Comparison of ENCODE assay signal across 29 mouse cellular contexts in the genomic region with DNA sequence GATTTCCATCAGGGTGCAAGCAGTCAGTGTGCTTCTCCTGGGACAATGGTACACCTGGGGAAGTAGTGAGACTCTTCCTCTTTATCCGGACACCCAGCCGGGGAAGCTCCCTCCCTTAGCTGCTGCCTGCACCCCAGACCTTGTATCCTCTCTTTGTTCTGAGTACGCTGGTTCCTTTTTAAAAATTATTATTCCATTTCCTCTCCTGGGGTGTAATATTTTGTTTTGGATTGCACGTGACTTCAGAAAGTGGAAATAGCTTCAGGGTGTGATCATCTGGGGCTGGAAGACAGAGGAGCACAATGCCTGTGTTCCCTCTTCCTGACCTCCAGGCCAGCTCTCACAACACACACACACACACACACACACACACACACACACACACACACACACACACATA. TPM values are rescaled to one million over a fixed set of nuclear protein-coding genes. Genes with fewer than 3 reads are reported as not detected.
DNase-seq lines count a peak whose midpoint lies in the region; ATAC-seq lines count a peak whose summit lies in the region.
"Had no signal": no experiment of that assay in that cellular context is flagged by ENCODE, and none has a peak within 500 bp of the region (broad histone marks: within the 10 kb centered on the region; RNA-seq: fewer than 3 reads in every experiment).

No protein-coding gene starts in this region.

- no peaks in the 10 kb centered on the region for H3K27me3 ChIP-seq in heart, embryonic 10.5 days (ENCODE audit: insufficient read depth, poor library complexity, severe bottlenecking)
- no peaks in the 10 kb centered on the region for H3K27me3 ChIP-seq in kidney, embryonic 14.5 days (ENCODE audit: control insufficient read depth, insufficient read depth, low read length)
- H3K27me3 ChIP-seq: hindbrain, embryonic 15.5 days; limb, embryonic 13.5 days; liver, embryonic 13.5 days; neural tube, embryonic 15.5 days; stomach, embryonic 15.5 days had no signal

- H3K4me2 ChIP-seq in kidney, embryonic 14.5 days (replicated peaks; ENCODE audit: low read depth, low read length): no peak overlapping the region
- H3K4me2 ChIP-seq: hindbrain, embryonic 15.5 days; limb, embryonic 13.5 days; liver, embryonic 13.5 days; neural tube, embryonic 15.5 days; stomach, embryonic 15.5 days had no signal

- no peak for ATAC-seq in kidney, embryonic 14.5 days (ENCODE audit: low FRiP score, low TSS enrichment)
- ATAC-seq in monocyte, adult 5-6 weeks (replicated peaks; ENCODE audit: insufficient number of reproducible peaks, low FRiP score, low TSS enrichment, poor library complexity, severe bottlenecking): peak; percentile 25
- ATAC-seq: activated CD4-positive, CD25-positive, alpha-beta regulatory T cell, adult 4 months; forebrain, embryonic 14.5 days; inflammation-experienced regulatory T-cells, adult 6 months; lung, postnatal 0 days had no signal

- 66% methylated on average over 4 of the region's 4 CpGs for WGBS in heart, embryonic 10.5 days
- WGBS in kidney, embryonic 14.5 days: 66% methylated on average over 4 of the region's 4 CpGs

- H3K4me3 ChIP-seq in heart, embryonic 10.5 days: no peak overlapping the region
- no peak overlapping the region for H3K4me3 ChIP-seq in kidney, embryonic 14.5 days (ENCODE audit: low read length)
- H3K4me3 ChIP-seq: hindbrain, embryonic 10.5 days; hindbrain, embryonic 15.5 days; limb, embryonic 13.5 days; liver, embryonic 13.5 days; neural tube, embryonic 15.5 days; stomach, embryonic 15.5 days had no signal

- no peaks in the 10 kb centered on the region for H3K9me3 ChIP-seq in heart, embryonic 10.5 days
- no peaks in the 10 kb centered on the region for H3K9me3 ChIP-seq in kidney, embryonic 14.5 days (ENCODE audit: control insufficient read depth, low read length)
- H3K9me3 ChIP-seq: hindbrain, embryonic 10.5 days; hindbrain, embryonic 15.5 days; limb, embryonic 13.5 days; liver, embryonic 13.5 days; neural tube, embryonic 15.5 days; stomach, embryonic 15.5 days had no signal

- no peak overlapping the region for H3K9ac ChIP-seq in kidney, embryonic 14.5 days (ENCODE audit: low read depth, low read length)
- H3K9ac ChIP-seq: hindbrain, embryonic 15.5 days; limb, embryonic 13.5 days; liver, embryonic 13.5 days; neural tube, embryonic 15.5 days; stomach, embryonic 15.5 days had no signal

- no peak overlapping the region for H3K27ac ChIP-seq in heart, embryonic 10.5 days
- no peak overlapping the region for H3K27ac ChIP-seq in kidney, embryonic 14.5 days (ENCODE audit: low read depth, low read length)
- H3K27ac ChIP-seq: hindbrain, embryonic 10.5 days; hindbrain, embryonic 15.5 days; kidney, postnatal 0 days; limb, embryonic 13.5 days; liver, embryonic 13.5 days; macrophage; neural tube, embryonic 15.5 days; stomach, embryonic 15.5 days had no signal

- no peaks in the 10 kb centered on the region for H3K4me1 ChIP-seq in heart, embryonic 10.5 days
- no peaks in the 10 kb centered on the region for H3K4me1 ChIP-seq in kidney, embryonic 14.5 days (ENCODE audit: control insufficient read depth, insufficient read depth, low read length)
- H3K4me1 ChIP-seq: hindbrain, embryonic 10.5 days; hindbrain, embryonic 15.5 days; limb, embryonic 13.5 days; liver, embryonic 13.5 days; neural tube, embryonic 15.5 days; stomach, embryonic 15.5 days had no signal

- H3K36me3 ChIP-seq in heart, embryonic 10.5 days: no peaks in the 10 kb centered on the region
- no peaks in the 10 kb centered on the region for H3K36me3 ChIP-seq in kidney, embryonic 14.5 days (ENCODE audit: control insufficient read depth, insufficient read depth, low read length)
- H3K36me3 ChIP-seq: hindbrain, embryonic 10.5 days; hindbrain, embryonic 15.5 days; limb, embryonic 13.5 days; liver, embryonic 13.5 days; neural tube, embryonic 15.5 days; stomach, embryonic 15.5 days had no signal

- DNase-seq in heart, adult 11 months: peak; percentile 94
- DNase-seq in heart, embryonic 10.5 days (ENCODE audit: low spot score): no peak
- DNase-seq in kidney, adult 9 months: peak; percentile 49
- DNase-seq in kidney, postnatal 14 days: peak; percentile 45
- no peak for DNase-seq in spleen, adult 18-20 months
- DNase-seq: adrenal gland, postnatal 14 days; cerebellum, adult 8-10 months; cerebellum, postnatal 25 days; gastrocnemius, postnatal 14 days; heart, postnatal 14 days; liver, embryonic 13.5 days; lung, adult 18-20 months; midbrain, embryonic 14.5 days; retina, postnatal 1 day; right cerebral cortex, postnatal 14 days had no signal

RNA-seq across cellular contexts. Expression of a gene that starts 2.5 kb away (rescaled TPM):
- polyA plus RNA-seq in heart, embryonic 10.5 days (2016; fragmentation: Nextera tagmentation; extraction: Ambion mirVana): 0.05 and 0.27 TPM in 2 replicates
- polyA plus RNA-seq in kidney, embryonic 14.5 days (2014; fragmentation: Nextera tagmentation; extraction: Ambion mirVana): 0.31 and 1.4 TPM in 2 replicates
- 8.5 to 13.2 TPM (median 12.3 TPM) in 3 replicates for total RNA-seq in monocyte, adult 5-6 weeks (2017)
- total RNA-seq: layer of hippocampus, postnatal 25 days had no signal

RNA-seq across cellular contexts. Expression of a gene that starts 35.2 kb away (rescaled TPM):
- polyA plus RNA-seq in heart, embryonic 10.5 days (2016; fragmentation: Nextera tagmentation; extraction: Ambion mirVana): 6.0 and 9.2 TPM in 2 replicates
- polyA plus RNA-seq in kidney, embryonic 14.5 days (2014; fragmentation: Nextera tagmentation; extraction: Ambion mirVana): 9.5 and 15.7 TPM in 2 replicates
- 0.19 to 0.29 TPM in 2 of 3 replicates, not detected in the other for total RNA-seq in monocyte, adult 5-6 weeks (2017)
- polyA plus RNA-seq: macrophage had no signal

Comparison
In these comparisons a context has a peak if more than half of its experiments do, and no peak if none do; other contexts are left out.
1. DNase-seq: peak in heart, adult 11 months (single experiment), kidney, adult 9 months (single experiment) and kidney, postnatal 14 days (single experiment); none in heart, embryonic 10.5 days (single experiment) and spleen, adult 18-20 months (0 of 2).